Mouse (Mus musculus) forebrain, embryonic 12.5 days (tissue): ENCODE measurements around the gene Irs1. TPM values are rescaled to one million over a fixed set of nuclear protein-coding genes. Genes with fewer than 3 reads are reported as not detected.

Experiments used
- ATAC-seq: fragments of 200-750 bp; cut with Nextera tagmentation; 2 replicates; pipeline ENCODE4 v1.8.0; 2017; ENCODE audit warnings: moderate TSS enrichment; ENCODE audit not compliant: low FRiP score
- H3K27ac ChIP-seq: fragments of 300-500 bp; sonication (generic); 2 replicates; pipeline ENCODE4 v1.5.1; 2016; ENCODE audit warnings: mild to moderate bottlenecking
- H3K27me3 ChIP-seq: fragments of 300-500 bp; sonication (generic); 2 replicates; pipeline ENCODE4 v1.6.1; 2016; ENCODE audit warnings: mild to moderate bottlenecking
- H3K36me3 ChIP-seq: fragments of 300-500 bp; sonication (generic); replicated peaks from 2 replicates; pipeline ENCODE4 v1.6.1; 2016; ENCODE audit warnings: mild to moderate bottlenecking
- H3K4me1 ChIP-seq: fragments of 300-500 bp; sonication (generic); 2 replicates; pipeline ENCODE4 v1.6.1; 2016
- H3K4me2 ChIP-seq: fragments of 300-500 bp; sonication (generic); 2 replicates; pipeline ENCODE4 v1.6.1; 2016; ENCODE audit warnings: mild to moderate bottlenecking, moderate library complexity
- H3K4me3 ChIP-seq: fragments of 300-500 bp; sonication (generic); replicated peaks from 2 replicates; pipeline ENCODE4 v1.5.1; 2016; ENCODE audit warnings: mild to moderate bottlenecking
- H3K9ac ChIP-seq: fragments of 300-500 bp; sonication (generic); 2 replicates; pipeline ENCODE4 v1.6.1; 2016; ENCODE audit warnings: mild to moderate bottlenecking
- H3K9me3 ChIP-seq: fragments of 300-500 bp; sonication (generic); 2 replicates; pipeline ENCODE4 v1.6.1; 2016
- WGBS: fragments of 180-500 bp; shearing (Covaris S2); methylation state at CpG from one replicate; pipeline ENCODE4 v1.1.7; 2016; 5-methylcytosine and 5-hydroxymethylcytosine counted together
- polyA plus RNA-seq: library from polyadenylated mRNA; unstranded; fragments of >200 nt; fragmentation: Nextera tagmentation; extraction: Ambion mirVana; gene quantifications from 2 replicates; pipeline ENCODE4 v1.2.1, GENCODE M21; 2016

The Irs1 gene
- polyA plus RNA-seq, 1 experiment from 2014 or later, result 18.3 TPM

DNA sequence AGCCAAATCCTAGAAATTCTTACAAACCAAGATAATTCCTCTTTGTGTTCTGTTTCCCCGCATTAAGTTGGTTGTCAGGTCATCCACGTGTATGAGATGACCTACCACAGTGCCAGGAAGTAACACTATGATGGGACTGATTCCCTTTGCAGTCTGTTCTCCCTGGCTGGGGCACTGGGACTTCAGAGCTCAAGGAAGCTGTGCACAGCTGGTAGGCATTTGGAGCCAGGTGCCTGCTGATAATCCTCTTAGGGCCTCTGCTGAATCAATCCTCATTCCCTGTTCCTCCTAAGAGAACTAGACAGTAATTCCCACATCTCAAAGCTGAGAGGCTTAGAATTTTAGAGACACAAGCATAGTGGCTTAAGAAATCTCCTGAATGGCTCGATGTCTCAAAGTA lies 99.6 kb downstream of the Irs1 start:
- ATAC-seq, result no peak
- no peaks in the 10 kb centered on the region for H3K27me3 ChIP-seq
- peaks cover 3% of the 10 kb centered on the region; the same call in 1 of the 2 replicates for H3K4me1 ChIP-seq
- no peak overlapping the region for H3K27ac ChIP-seq
- H3K4me3 ChIP-seq, result no peak overlapping the region
- 17% methylated on average over 3 of the region's 3 CpGs for WGBS
- H3K9ac ChIP-seq, result no peak overlapping the region
- no peak overlapping the region for H3K4me2 ChIP-seq
- no peaks in the 10 kb centered on the region for H3K9me3 ChIP-seq
- no peaks in the 10 kb centered on the region for H3K36me3 ChIP-seq

GRCm38 (mm10) chr1:82189516-82189915 lies 101.7 kb downstream of the Irs1 start:
- H3K27me3 ChIP-seq, result no peaks in the 10 kb centered on the region
- WGBS, result 78% methylated on average over 3 of the region's 3 CpGs

GRCm38 (mm10) chr1:82188549-82189231 lies 102.5 kb downstream of the Irs1 start:
- no peak overlapping the region for H3K27ac ChIP-seq
- H3K9me3 ChIP-seq, result no peaks in the 10 kb centered on the region
- H3K4me1 ChIP-seq, result peaks cover 3% of the 10 kb centered on the region; the same call in 1 of the 2 replicates
- 85% methylated on average over 10 of the region's 10 CpGs for WGBS
- H3K4me3 ChIP-seq, result no peak overlapping the region
- H3K36me3 ChIP-seq, result no peaks in the 10 kb centered on the region
- no peak overlapping the region for H3K9ac ChIP-seq
- no peak overlapping the region for H3K4me2 ChIP-seq
- ATAC-seq, result no peak
- H3K27me3 ChIP-seq, result no peaks in the 10 kb centered on the region

More at GRCm38 (mm10) chr1:82189516-82189915, 101.7 kb downstream of the Irs1 start:
- H3K9me3 ChIP-seq, result no peaks in the 10 kb centered on the region
- ATAC-seq, result no peak
- H3K27ac ChIP-seq, result no peak overlapping the region
- H3K4me2 ChIP-seq, result no peak overlapping the region
- no peak overlapping the region for H3K4me3 ChIP-seq
- no peaks in the 10 kb centered on the region for H3K36me3 ChIP-seq
- no peak overlapping the region for H3K9ac ChIP-seq
- peaks cover 3% of the 10 kb centered on the region; the same call in 1 of the 2 replicates for H3K4me1 ChIP-seq

GRCm38 (mm10) chr1:82183913-82184442 lies 107.2 kb downstream of the Irs1 start:
- no peaks in the 10 kb centered on the region for H3K36me3 ChIP-seq
- H3K27ac ChIP-seq, result no peak overlapping the region
- no peak overlapping the region for H3K9ac ChIP-seq
- H3K9me3 ChIP-seq, result no peaks in the 10 kb centered on the region
- ATAC-seq, result no peak
- no peaks in the 10 kb centered on the region for H3K27me3 ChIP-seq
- H3K4me1 ChIP-seq, result no peaks in the 10 kb centered on the region
- no peak overlapping the region for H3K4me2 ChIP-seq
- 83% methylated on average over 8 of the region's 8 CpGs for WGBS
- H3K4me3 ChIP-seq, result no peak overlapping the region

Other genes starting within 250 kb of the Irs1 start
- 37.0 and 38.2 TPM in 2 replicates for gene Gm9747, start 58.3 kb downstream of the Irs1 start, polyA plus RNA-seq
- gene Rhbdd1, start 25.0 kb upstream of the Irs1 start, polyA plus RNA-seq, result 8.9 and 10.4 TPM in 2 replicates